Mouse (Mus musculus) cerebellum, adult 2 months (tissue): ENCODE measurements around the gene Pip5kl1. TPM values are rescaled to one million over a fixed set of nuclear protein-coding genes. Genes with fewer than 3 reads are reported as not detected.

Experiments
- DNase-seq, 2 experiments: peaks; one replicate each; pipeline ENCODE4 v3.0.0; 2021
- H3K27ac ChIP-seq: fragments of 200-500 bp; 2 replicates; pipeline ENCODE4 v1.5.1; 2012; ENCODE audit warnings: low read length, control low read depth, inconsistent platforms; ENCODE audit not compliant: insufficient read depth
- H3K27me3 ChIP-seq: fragments of 200-500 bp; 2 replicates; pipeline ENCODE4 v1.6.1; 2012; ENCODE audit warnings: inconsistent platforms, mild to moderate bottlenecking, low read length, moderate library complexity; ENCODE audit not compliant: control insufficient read depth, insufficient read depth
- H3K4me1 ChIP-seq: fragments of 200-500 bp; 2 replicates; pipeline ENCODE4 v1.6.1; 2011; ENCODE audit warnings: low read length; ENCODE audit not compliant: control insufficient read depth, insufficient read depth
- H3K4me3 ChIP-seq: fragments of 200-500 bp; replicated peaks from 2 replicates; pipeline ENCODE3; 2011; ENCODE audit warnings: mild to moderate bottlenecking, low read depth, low read length, control low read depth; ENCODE audit not compliant: insufficient read depth
- CTCF ChIP-seq: fragments of 200-500 bp; IDR thresholded peaks from 2 replicates; pipeline ENCODE4 v1.5.1; 2011; ENCODE audit warnings: low read depth, mild to moderate bottlenecking, control low read depth, low read length, moderate library complexity, borderline replicate concordance; ENCODE audit not compliant: insufficient read depth
- POLR2A ChIP-seq: fragments of 200-500 bp; IDR thresholded peaks from 2 replicates; pipeline ENCODE4 v1.6.1; 2011; ENCODE audit warnings: low read length, control low read depth, borderline replicate concordance; ENCODE audit not compliant: insufficient read depth
- WGBS: fragments of 180-500 bp; shearing (Covaris S2); methylation state at CpG from one replicate; pipeline ENCODE4 v1.1.7; 2018; 5-methylcytosine and 5-hydroxymethylcytosine counted together
- polyA plus RNA-seq: library from polyadenylated mRNA; depleted of rRNA; stranded (reverse); fragments of >200 nt; gene quantifications from 2 replicates; pipeline ENCODE4 v1.2.3, GENCODE M21; 2012

The Pip5kl1 gene
- polyA plus RNA-seq, 1 experiment, result 28.4 TPM

DNA sequence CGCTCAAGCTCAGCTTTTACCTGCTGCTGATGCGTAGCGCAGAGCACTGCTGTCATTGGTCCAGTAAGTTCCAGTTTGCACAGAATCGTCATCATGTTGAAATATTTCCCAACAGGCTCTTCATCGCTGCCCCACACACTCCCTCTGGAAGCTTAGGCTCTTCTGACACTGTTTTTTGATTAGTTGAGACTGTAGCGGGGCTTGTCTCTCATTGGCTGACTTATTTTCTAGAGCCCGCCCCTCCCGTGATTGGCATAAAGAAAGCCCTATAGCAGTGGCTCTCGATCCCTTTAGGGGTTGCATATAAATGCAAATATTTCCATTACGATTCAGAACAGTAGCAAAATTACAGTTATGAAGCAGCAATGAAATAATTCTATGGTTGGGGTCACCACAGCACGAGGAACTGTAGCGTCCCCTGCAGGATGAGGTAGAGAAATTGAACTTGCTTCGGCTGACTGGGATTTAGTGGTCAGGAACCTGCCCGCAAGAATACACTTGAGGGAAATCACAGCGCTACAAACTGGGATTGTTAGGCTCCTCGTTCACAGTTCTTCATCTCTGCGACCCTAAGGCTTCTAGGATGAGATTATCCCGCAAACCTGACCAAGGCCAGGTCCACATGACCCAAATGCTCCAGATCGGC, 7.0 kb downstream of the Pip5kl1 start:
- no peak for TF ChIP-seq POLR2A
- no peak for TF ChIP-seq CTCF

DNA sequence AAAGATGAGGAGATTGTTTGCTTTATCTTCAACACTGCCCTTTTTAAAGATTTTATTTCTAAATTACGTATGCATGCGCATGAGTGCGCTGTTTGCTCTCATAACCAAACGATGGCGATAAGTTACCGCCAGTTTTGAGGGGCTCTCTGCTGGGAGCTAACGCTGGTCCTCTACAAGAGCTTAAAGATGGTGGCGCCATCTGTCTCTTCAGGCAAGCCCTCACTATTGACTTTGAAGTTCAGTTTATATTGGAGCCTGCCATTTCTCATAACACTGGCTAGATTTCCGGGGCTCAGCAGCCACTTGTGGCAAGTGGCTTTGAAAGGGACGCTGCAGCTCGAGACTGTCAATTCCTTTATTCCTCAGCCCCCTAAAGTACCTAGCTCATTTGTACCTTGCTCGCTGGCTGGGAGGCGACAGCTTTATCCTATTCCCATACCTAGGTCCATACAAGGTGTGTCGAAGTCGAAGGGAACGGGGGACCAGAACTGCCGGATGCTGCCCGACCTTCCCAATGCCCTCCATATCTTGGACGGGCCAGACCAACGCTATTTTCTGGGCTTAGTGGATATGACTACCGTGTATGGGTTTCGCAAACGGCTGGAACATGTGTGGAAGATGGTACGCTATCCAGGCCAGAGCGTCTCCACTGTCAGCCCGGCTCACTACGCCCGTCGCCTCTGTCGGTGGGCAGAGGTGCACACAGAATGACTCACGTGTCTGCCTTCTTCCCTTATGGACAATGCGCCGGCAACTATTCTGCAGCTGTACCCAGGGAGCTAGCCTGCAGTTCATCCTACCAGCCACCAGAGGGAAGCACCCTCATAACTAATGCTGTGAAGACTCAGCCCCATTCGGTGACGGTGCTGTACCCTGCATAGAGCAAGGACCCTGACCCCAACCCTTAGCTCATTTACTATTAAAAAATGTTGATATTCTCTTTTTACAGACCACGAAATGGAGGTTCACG, 8.5 kb downstream of the Pip5kl1 start:
- peak overlapping the region; percentile 57 for H3K4me3 ChIP-seq
- H3K27ac ChIP-seq, result no peak overlapping the region
- WGBS, result 15% methylated on average over 37 of the region's 37 CpGs
- TF ChIP-seq POLR2A, result no peak
- TF ChIP-seq CTCF, result peak; percentile 98
- no peaks in the 10 kb centered on the region for H3K27me3 ChIP-seq
- peak; percentile 85 to 88 for DNase-seq
- H3K4me1 ChIP-seq, result peaks cover 4% of the 10 kb centered on the region; the same call in 1 of the 2 replicates

More for the DNA sequence above, 7.0 kb downstream of the Pip5kl1 start:
- peak; percentile 80 for DNase-seq
- Histone ChIP-seq H3K4me1 (peaks cover 4% of the 10 kb centered on the region; the same call in 1 of the 2 replicates), H3K4me3 (peak overlapping the region; percentile 67), H3K27me3 (no peaks in the 10 kb centered on the region), H3K27ac (no peak overlapping the region)
- 39% methylated on average over 19 of the region's 19 CpGs for WGBS

DNA sequence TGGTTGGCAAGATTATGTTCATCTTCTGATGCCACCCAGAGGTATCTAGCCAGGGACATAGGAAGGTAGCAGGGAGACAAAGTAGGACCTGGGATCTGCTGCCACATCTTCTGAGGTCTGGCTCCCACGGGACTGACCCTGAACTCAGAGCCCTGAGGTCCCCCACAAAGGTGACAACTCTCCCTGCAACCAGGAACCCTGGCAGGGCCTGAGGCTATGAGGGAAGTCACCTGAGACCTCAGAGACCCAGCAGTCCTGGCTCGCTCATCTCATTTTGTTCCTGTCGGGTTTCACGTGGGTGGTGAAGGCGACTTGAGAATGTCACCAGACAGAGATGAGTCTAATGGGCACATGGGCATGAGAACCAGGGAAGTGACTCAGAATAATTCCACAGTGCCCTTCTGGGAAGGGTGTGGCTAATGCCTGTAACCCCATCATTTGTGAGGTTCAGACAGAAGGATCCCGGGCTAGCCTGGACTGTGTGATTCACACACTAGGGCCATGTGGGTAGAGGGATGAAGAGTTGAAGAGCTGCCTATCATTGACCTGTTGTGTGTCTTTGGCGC, 10.6 kb downstream of the Pip5kl1 start:
- peaks cover 8% of the 10 kb centered on the region; the same call in 1 of the 2 replicates for H3K4me1 ChIP-seq
- TF ChIP-seq POLR2A, result no peak
- no peak for TF ChIP-seq CTCF
- WGBS, result 88% methylated on average over 7 of the region's 7 CpGs

DNA sequence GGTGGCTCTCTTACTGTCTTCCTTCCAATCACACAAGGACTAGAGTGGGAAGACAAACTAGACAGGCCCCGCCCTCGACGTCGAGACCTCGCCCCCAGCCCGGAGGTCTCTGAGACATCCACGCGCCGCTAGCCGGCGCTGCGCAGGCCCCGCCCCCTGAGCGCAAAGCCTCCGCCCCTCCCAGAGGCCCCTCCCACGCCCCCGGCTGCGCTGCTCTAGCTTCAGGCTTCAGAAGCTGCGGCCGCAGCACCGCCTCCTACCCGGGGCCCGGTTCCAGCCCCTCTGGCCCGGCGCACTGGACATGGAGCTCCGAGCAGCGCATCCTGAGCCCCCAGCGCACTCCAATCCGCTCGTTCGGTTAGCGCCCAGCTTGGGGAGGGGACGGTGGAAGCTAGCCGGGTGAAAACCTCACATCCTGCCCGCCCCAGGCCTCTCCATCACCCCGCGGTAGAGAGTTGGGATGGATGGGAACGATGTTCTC, 12.3 kb downstream of the Pip5kl1 start, which contains the start of gene St6galnac4:
TSS of gene St6galnac4 (plus strand) at position 225 of the 481 bp plus-strand sequence.
- TF ChIP-seq POLR2A (peak; percentile 70; the same call in 1 of the 2 replicates), CTCF (peak; percentile 14; the same call in 1 of the 2 replicates)
- H3K27ac ChIP-seq, result peak within 1 kb of the TSS; percentile 95

More for the DNA sequence above, 10.6 kb downstream of the Pip5kl1 start:
- H3K27me3 ChIP-seq, result no peaks in the 10 kb centered on the region
- H3K27ac ChIP-seq, result no peak overlapping the region
- DNase-seq, result peak in 1 of 2 experiments; percentile 25
- no peak overlapping the region for H3K4me3 ChIP-seq

DNA sequence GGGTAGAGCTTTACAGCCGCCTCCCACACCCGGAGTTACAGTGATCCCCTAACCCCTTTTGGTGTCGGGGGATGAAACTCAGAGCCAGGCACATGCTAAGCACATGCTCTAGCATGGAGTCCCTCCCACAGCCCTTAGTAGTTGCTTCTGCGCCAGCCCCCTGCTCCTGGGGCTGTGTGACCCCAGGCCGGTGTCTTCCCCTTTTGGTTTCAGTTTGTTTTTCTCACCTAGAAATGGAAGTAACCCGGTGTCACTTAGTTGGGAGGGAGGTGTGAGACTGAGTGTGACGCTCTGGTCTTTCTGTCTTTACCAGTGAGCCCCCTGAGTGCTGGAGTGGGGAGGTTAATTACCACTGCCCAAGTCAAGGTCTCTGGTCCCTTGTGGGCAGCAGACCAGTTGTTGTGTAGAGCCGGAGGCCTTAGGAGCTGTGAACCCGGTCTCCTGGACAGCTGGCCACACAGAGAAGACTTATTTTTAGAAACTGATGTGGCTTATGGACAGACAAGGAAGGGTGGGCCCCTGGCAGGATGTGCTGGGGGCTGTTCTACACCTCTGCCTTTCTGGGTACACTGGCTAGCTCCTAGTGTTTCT, 13.2 kb downstream of the Pip5kl1 start:
- Histone ChIP-seq H3K4me1 (peaks cover 18% of the 10 kb centered on the region; the same call in 1 of the 2 replicates), H3K27me3 (no peaks in the 10 kb centered on the region), H3K27ac (peak overlapping the region; percentile 95), H3K4me3 (peak overlapping the region; percentile 95)
- WGBS, result 6% methylated on average over 9 of the region's 9 CpGs
- TF ChIP-seq CTCF, result no peak
- peak in 1 of 2 experiments; percentile 57 for DNase-seq

More for the DNA sequence above, 12.3 kb downstream of the Pip5kl1 start, which contains the start of gene St6galnac4:
- peaks cover 13% of the 10 kb centered on the region; the same call in 1 of the 2 replicates for H3K4me1 ChIP-seq
- under 1% methylated on average over 38 of the region's 38 CpGs for WGBS
- H3K27me3 ChIP-seq, result no peaks in the 10 kb centered on the region
- H3K4me3 ChIP-seq, result peak within 1 kb of the TSS; percentile 95
- peak; percentile 90 to 92 for DNase-seq

DNA sequence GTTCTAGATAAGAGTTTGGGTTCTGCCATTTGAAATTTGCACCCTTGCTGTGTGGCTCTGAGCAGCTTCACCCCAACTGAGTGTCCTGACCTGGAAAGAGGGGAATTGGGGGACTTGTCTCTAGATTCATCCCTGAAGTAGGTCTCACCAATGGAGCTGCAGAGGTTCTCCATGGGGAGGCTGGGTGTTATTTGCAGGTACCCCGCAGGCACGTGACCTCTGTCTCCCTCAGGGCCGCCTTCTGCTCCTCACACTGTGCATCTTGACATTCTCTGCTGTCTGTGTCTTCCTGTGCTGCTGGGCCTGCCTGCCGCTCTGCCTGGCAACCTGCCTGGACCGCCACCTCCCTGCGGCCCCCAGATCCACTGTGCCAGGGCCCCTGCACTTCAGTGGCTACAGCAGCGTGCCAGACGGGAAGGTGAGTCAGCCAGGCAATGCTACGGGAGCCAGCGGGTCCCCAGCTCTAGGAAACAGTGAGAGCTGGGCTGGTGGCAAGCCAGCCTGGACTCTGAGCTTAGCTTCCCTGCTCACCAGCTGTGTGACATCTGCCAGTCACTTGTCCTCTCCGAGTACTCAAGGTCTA, 14.7 kb downstream of the Pip5kl1 start:
- Histone ChIP-seq H3K4me3 (peak overlapping the region; percentile 76), H3K27ac (peak overlapping the region; percentile 95)
- DNase-seq, result peak; percentile 91 to 95

More for the DNA sequence above, 14.7 kb downstream of the Pip5kl1 start:
- H3K4me1 ChIP-seq, result peaks cover 24% of the 10 kb centered on the region; the same call in 1 of the 2 replicates
- TF ChIP-seq POLR2A (0 out of 2 replicates have a peak, but pooled peaks have one; percentile 17), CTCF (no peak)
- H3K27me3 ChIP-seq, result no peaks in the 10 kb centered on the region
- 7% methylated on average over 11 of the region's 11 CpGs for WGBS
